Mouse (Mus musculus): ENCODE data around the gene Slc39a2. TPM values are rescaled to one million over a fixed set of nuclear protein-coding genes. Genes with fewer than 3 reads are reported as not detected.

The Slc39a2 gene
- polyA plus RNA-seq, 2 experiments: 0.15 TPM; not detected in 1

DNA sequence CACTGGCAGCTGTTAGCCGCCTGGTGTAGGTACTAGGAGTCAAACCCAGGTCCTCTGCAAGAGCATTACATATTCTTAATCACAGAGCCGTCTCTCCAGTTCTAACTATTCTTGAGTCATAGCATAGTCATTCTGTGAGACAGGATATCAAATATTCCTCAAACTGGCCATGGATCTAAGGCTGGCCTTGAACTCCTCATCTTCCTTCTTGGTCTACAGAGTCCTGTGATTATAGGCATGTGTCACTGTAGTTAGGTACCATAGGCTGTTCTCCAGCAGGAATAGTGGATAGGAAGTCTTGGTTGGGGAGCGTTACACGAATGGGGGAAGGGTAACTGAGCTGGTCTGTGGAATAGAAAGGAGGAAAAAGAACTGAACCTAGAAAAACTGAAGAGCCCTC lies 23.9 kb downstream of the Slc39a2 start:
- 74% methylated on average over 4 of the region's 4 CpGs for WGBS (ENCODE audit: insufficient replicate concordance)
- H3K27me3 ChIP-seq (ENCODE audit: control insufficient read depth, insufficient read depth, low read length): peaks cover 13% of the 10 kb centered on the region
- no peak for TF ChIP-seq EP300 (IDR thresholded peaks at IDR 0.05; ENCODE audit: low read depth)
- no peak for TF ChIP-seq CTCF (IDR thresholded peaks at IDR 0.05; ENCODE audit: low read depth)
- H3K27ac ChIP-seq: no peak overlapping the region
- no peak overlapping the region for H3K9ac ChIP-seq (replicated peaks)
- no peak overlapping the region for H3K4me2 ChIP-seq (ENCODE audit: low read depth)
- no peaks in the 10 kb centered on the region for H3K36me3 ChIP-seq (replicated peaks; ENCODE audit: control insufficient read depth, insufficient read depth, low read depth)
- no peaks in the 10 kb centered on the region for H3K9me3 ChIP-seq (ENCODE audit: control insufficient read depth, low read length)
- peaks cover 3 to 5% of the 10 kb centered on the region in 2 experiments; a peak in 2 of 4 replicates for H3K4me1 ChIP-seq (replicated peaks; ENCODE audit: control insufficient read depth in 2 of 2, insufficient read depth in 2 of 2, low read length in 1 of 2)
- ATAC-seq (ENCODE audit: insufficient read depth): no peak
- no peak overlapping the region for H3K4me3 ChIP-seq (ENCODE audit: insufficient read depth in 1 of 2, low read depth in 2 of 2, low read length in 2 of 2)
- DNase-seq (ENCODE audit: low read depth in 3 of 3, low spot score in 3 of 3): no peak

DNA sequence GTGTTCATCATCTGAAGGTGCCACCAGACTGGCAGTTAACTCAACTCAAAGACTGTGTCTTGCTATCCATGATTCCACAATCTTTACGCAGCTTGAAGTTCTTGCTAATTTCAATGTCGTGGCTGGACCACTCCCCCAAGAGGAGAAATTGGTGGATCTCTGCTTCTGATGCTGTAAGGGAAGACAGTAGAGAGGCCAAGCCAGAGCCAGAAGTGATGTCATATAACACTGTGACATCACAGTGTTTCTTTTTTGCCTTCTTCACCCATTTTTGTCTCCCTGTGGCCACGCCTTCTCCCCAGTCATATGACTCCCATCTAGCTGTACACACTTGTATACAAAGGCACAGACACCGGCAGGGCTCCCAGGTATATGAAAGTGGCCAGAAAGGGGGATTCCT lies 25.4 kb downstream of the Slc39a2 start, which contains the start of gene Tppp2:
Gene Tppp2 (plus strand): TSS at position 301 of the 400 bp plus-strand sequence.
- no peak for DNase-seq (ENCODE audit: low read depth in 3 of 3, low spot score in 3 of 3)
- Histone ChIP-seq H3K4me1 (replicated peaks; ENCODE audit: control insufficient read depth in 2 of 2, insufficient read depth in 2 of 2, low read length in 1 of 2) (peaks cover 4 to 5% of the 10 kb centered on the region in 2 experiments; a peak in 1 of 4 replicates), H3K4me3 (ENCODE audit: insufficient read depth in 1 of 2, low read depth in 2 of 2, low read length in 2 of 2) (no peak within 1 kb of the TSS), H3K9ac (replicated peaks) (no peak within 1 kb of the TSS), H3K4me2 (ENCODE audit: low read depth) (no peak within 1 kb of the TSS), H3K9me3 (ENCODE audit: control insufficient read depth, low read length) (no peaks in the 10 kb centered on the region), H3K27me3 (ENCODE audit: control insufficient read depth, insufficient read depth, low read length) (peaks cover 8% of the 10 kb centered on the region), H3K27ac (no peak within 1 kb of the TSS), H3K36me3 (replicated peaks; ENCODE audit: control insufficient read depth, insufficient read depth, low read depth) (no peaks in the 10 kb centered on the region)
- WGBS (ENCODE audit: insufficient replicate concordance): 67% methylated on average over 4 of the region's 4 CpGs
- TF ChIP-seq EP300 (IDR thresholded peaks at IDR 0.05; ENCODE audit: low read depth): no peak
- TF ChIP-seq CTCF (IDR thresholded peaks at IDR 0.05; ENCODE audit: low read depth): no peak
- ATAC-seq (ENCODE audit: insufficient read depth): no peak

DNA sequence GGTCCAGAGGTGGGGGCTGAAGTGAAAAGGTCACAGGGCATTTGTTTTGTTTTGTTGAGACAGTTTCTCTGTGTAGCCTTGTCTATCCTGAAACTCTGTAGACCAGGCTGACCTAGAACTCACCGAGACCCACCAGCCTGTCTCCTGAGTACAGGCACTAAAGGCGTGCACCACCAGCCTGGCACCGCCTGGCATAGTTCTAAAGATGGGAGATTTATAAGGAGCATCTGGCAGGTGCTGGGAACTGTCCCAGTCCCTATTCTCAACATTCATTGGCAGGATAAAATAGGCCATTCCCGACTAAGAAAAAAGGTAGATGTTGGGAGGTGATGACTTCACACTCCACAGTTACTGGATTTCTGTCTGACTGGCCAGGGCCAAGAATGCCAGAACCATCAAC lies 26.3 kb downstream of the Slc39a2 start:
- no peak for TF ChIP-seq CTCF (IDR thresholded peaks at IDR 0.05; ENCODE audit: low read depth)
- TF ChIP-seq EP300 (IDR thresholded peaks at IDR 0.05; ENCODE audit: low read depth): no peak
- no peak for DNase-seq (ENCODE audit: low read depth in 3 of 3, low spot score in 3 of 3)

DNA sequence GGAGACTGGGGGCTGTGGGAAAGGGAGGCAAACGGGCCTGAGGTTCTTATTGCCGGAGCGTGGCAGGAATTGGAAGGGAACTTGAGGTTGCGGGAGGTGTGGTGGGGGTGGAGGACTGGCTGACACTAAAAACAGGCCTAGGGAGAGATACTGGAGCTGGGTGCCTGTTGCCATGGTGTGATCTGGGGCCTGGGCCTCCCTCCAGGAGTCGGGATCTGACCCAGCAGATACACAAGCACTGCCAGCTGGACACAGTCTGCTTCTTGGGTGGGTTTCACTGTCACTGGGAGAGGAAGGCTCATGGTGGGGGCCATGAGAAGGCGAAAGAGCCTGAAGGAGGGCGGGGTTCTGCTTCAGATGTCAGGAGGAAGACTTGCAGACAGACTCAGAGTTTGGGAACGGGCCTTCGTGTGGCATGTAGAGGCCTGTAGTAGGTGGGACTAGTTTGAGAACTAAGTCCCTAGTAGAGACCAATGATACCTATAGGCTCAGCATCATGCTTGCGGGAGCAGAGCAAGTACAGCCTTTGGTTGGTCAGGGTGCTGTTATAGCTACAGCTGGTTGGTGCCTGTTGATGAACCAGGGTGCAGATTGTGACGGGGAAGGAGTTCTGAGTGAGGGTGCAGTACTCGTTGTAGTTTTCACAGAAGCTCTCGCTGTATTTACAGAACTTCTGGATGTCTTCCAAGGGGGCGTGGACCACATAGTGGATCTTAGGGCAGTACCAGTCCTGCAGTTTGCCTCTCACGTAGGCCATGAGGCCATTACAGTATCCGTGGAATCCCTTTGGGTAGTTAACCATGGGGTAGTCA lies 29.3 kb downstream of the Slc39a2 start:
- TF ChIP-seq CTCF (IDR thresholded peaks at IDR 0.05; ENCODE audit: low read depth) (no peak), EP300 (IDR thresholded peaks at IDR 0.05; ENCODE audit: low read depth) (no peak)
- H3K4me1 ChIP-seq (replicated peaks; ENCODE audit: control insufficient read depth in 2 of 2, insufficient read depth in 2 of 2, low read length in 1 of 2): 0 out of 4 replicates have a peak, but pooled peaks cover 0 to 4% of the 10 kb centered on the region in 2 experiments
- no peaks in the 10 kb centered on the region for H3K9me3 ChIP-seq (ENCODE audit: control insufficient read depth, low read length)
- no peak for ATAC-seq (ENCODE audit: insufficient read depth)
- WGBS (ENCODE audit: insufficient replicate concordance): 59% methylated on average over 16 of the region's 16 CpGs
- H3K27me3 ChIP-seq (ENCODE audit: control insufficient read depth, insufficient read depth, low read length): no peaks in the 10 kb centered on the region
- H3K36me3 ChIP-seq (replicated peaks; ENCODE audit: control insufficient read depth, insufficient read depth, low read depth): no peaks in the 10 kb centered on the region
- no peak overlapping the region for H3K27ac ChIP-seq
- no peak for DNase-seq (ENCODE audit: low read depth in 3 of 3, low spot score in 3 of 3)
- no peak overlapping the region for H3K9ac ChIP-seq (replicated peaks)
- H3K4me2 ChIP-seq (ENCODE audit: low read depth): no peak overlapping the region
- H3K4me3 ChIP-seq (ENCODE audit: insufficient read depth in 1 of 2, low read depth in 2 of 2, low read length in 2 of 2): no peak overlapping the region

More for the DNA sequence above, 26.3 kb downstream of the Slc39a2 start:
- Histone ChIP-seq H3K4me3 (ENCODE audit: insufficient read depth in 1 of 2, low read depth in 2 of 2, low read length in 2 of 2) (no peak overlapping the region), H3K27ac (no peak overlapping the region), H3K9ac (replicated peaks) (no peak overlapping the region), H3K9me3 (ENCODE audit: control insufficient read depth, low read length) (no peaks in the 10 kb centered on the region), H3K27me3 (ENCODE audit: control insufficient read depth, insufficient read depth, low read length) (peaks cover 3% of the 10 kb centered on the region; the same call in 1 of the 2 replicates), H3K4me2 (ENCODE audit: low read depth) (no peak overlapping the region), H3K36me3 (replicated peaks; ENCODE audit: control insufficient read depth, insufficient read depth, low read depth) (no peaks in the 10 kb centered on the region), H3K4me1 (replicated peaks; ENCODE audit: control insufficient read depth in 2 of 2, insufficient read depth in 2 of 2, low read length in 1 of 2) (0 out of 4 replicates have a peak, but pooled peaks cover 0 to 4% of the 10 kb centered on the region in 2 experiments)
- WGBS (ENCODE audit: insufficient replicate concordance): 66% methylated on average over 4 of the region's 4 CpGs
- no peak for ATAC-seq (ENCODE audit: insufficient read depth)

DNA sequence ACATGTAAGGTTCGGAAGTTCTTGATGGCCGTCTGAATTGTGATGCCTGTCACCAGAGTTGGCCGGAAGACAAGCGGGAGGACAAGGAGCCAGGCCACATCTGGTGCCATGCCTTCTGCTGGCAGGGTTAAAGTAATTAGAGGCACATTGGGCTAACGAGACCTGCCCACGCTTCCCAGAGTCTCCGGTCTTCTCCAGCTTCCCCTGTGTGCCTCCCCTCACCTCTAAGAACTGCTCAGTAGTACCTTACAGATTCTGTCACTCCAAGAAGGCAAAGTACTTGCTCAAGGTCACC lies 29.8 kb downstream of the Slc39a2 start, which contains the start of gene Rnase13:
Gene Rnase13 (minus strand): TSS at position 203 of the 295 bp plus-strand sequence.
- DNase-seq (ENCODE audit: low read depth in 3 of 3, low spot score in 3 of 3): no peak
- no peak within 1 kb of the TSS for H3K9ac ChIP-seq (replicated peaks)
- no peak within 1 kb of the TSS for H3K4me2 ChIP-seq (ENCODE audit: low read depth)
- ATAC-seq (ENCODE audit: insufficient read depth): no peak
- WGBS (ENCODE audit: insufficient replicate concordance): 77% methylated on average over 7 of the region's 7 CpGs
- no peaks in the 10 kb centered on the region for H3K36me3 ChIP-seq (replicated peaks; ENCODE audit: control insufficient read depth, insufficient read depth, low read depth)
- no peak within 1 kb of the TSS for H3K27ac ChIP-seq
- H3K4me3 ChIP-seq (ENCODE audit: insufficient read depth in 1 of 2, low read depth in 2 of 2, low read length in 2 of 2): no peak within 1 kb of the TSS
- H3K27me3 ChIP-seq (ENCODE audit: control insufficient read depth, insufficient read depth, low read length): no peaks in the 10 kb centered on the region
- H3K4me1 ChIP-seq (replicated peaks; ENCODE audit: control insufficient read depth in 2 of 2, insufficient read depth in 2 of 2, low read length in 1 of 2): 0 out of 4 replicates have a peak, but pooled peaks cover 0 to 4% of the 10 kb centered on the region in 2 experiments
- no peaks in the 10 kb centered on the region for H3K9me3 ChIP-seq (ENCODE audit: control insufficient read depth, low read length)
- no peak for TF ChIP-seq CTCF (IDR thresholded peaks at IDR 0.05; ENCODE audit: low read depth)
- no peak for TF ChIP-seq EP300 (IDR thresholded peaks at IDR 0.05; ENCODE audit: low read depth)
